Mouse (Mus musculus) G1E (cell line): ENCODE results near the gene Dlst. TPM values are rescaled to one million over a fixed set of nuclear protein-coding genes. Genes with fewer than 3 reads are reported as not detected.

Experiments
- ATAC-seq: 2 replicates; pipeline ENCODE4 v1.8.0; 2016; ENCODE audit warnings: mild to moderate bottlenecking; ENCODE audit not compliant: insufficient number of reproducible peaks, poor library complexity, low FRiP score, severe bottlenecking; ENCODE audit errors: extremely low read depth
- DNase-seq: peaks from one replicate; pipeline ENCODE4 v3.0.0; 2012; ENCODE audit warnings: low spot score
- H3K27me3 ChIP-seq: 2 replicates; pipeline ENCODE4 v1.6.1; 2012; ENCODE audit warnings: mild to moderate bottlenecking, low read length, inconsistent platforms; ENCODE audit not compliant: insufficient read depth
- H3K36me3 ChIP-seq: replicated peaks from 2 replicates; pipeline ENCODE3; 2012; ENCODE audit warnings: mild to moderate bottlenecking, inconsistent platforms
- H3K4me1 ChIP-seq: 2 replicates; pipeline ENCODE4 v1.6.1; 2012; ENCODE audit warnings: low read depth, low read length, inconsistent platforms, mixed read lengths; ENCODE audit not compliant: insufficient read depth
- H3K4me3 ChIP-seq: 2 replicates; pipeline ENCODE4 v1.5.1; 2012; ENCODE audit warnings: low read depth, mild to moderate bottlenecking, inconsistent platforms, low read length, moderate library complexity, mixed read lengths
- H3K9me3 ChIP-seq: replicated peaks from 2 replicates; pipeline ENCODE4 v1.6.1; 2012; ENCODE audit warnings: inconsistent platforms
- CTCF ChIP-seq: IDR thresholded peaks from 2 replicates; pipeline ENCODE4 v1.5.1; 2012; ENCODE audit warnings: low read depth, low read length, inconsistent platforms, mixed read lengths
- GATA1 ChIP-seq: IDR thresholded peaks from 2 replicates; pipeline ENCODE4 v1.6.1; 2012; ENCODE audit warnings: borderline replicate concordance, low read length, inconsistent platforms, mixed read lengths
- GATA2 ChIP-seq: IDR thresholded peaks from 2 replicates; pipeline ENCODE4 v1.6.1; 2012; ENCODE audit warnings: low read depth, low read length, inconsistent platforms, borderline replicate concordance
- POLR2AphosphoS5 ChIP-seq: IDR thresholded peaks from 2 replicates; pipeline ENCODE4 v1.6.1; 2012; ENCODE audit warnings: low read depth, low read length, inconsistent platforms; ENCODE audit not compliant: insufficient replicate concordance
- TAL1 ChIP-seq: conservative IDR thresholded peaks from 2 replicates; pipeline ENCODE4 v1.6.1; 2012; ENCODE audit warnings: low read depth, low read length, inconsistent platforms, mixed read lengths
- polyA plus RNA-seq: library from polyadenylated mRNA; stranded (reverse); fragments of >175 nt; gene quantifications from 2 replicates; pipeline ENCODE4 v1.2.3, GENCODE M21; 2012
- total RNA-seq, 2 experiments: library from RNA; stranded (forward) in 1 of 2; stranded (reverse) in 1 of 2; fragments of 200-1000 nt in 1 of 2; fragments of >200 nt in 1 of 2; fragmentation: Nextera tagmentation in 1 of 2; gene quantifications; 2 replicates each; pipeline ENCODE4 v1.2.3; 2014 to 2017

Gene Dlst
- total and polyA plus RNA-seq, 3 experiments: 213 to 728 (median 221) TPM

DNA sequence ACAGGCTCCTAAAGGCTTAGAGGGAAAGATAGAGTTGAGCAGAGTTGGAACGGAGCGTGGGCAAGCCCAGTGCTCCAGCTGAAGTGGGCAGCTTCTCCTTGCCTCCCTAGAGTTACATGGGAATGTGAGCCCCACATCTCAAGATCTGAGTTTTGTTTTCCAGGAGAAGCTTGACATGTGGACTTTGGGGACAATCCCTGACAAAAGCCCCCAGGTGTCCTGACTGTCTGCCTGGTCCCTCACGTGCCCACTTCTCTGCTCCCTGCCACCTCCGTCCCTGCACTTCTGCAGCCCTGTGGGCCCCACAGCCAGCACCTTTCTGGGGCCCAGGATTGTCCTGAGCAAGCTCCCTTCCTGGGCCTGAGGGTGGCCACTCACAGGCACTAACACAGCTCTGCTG, 34.2 kb downstream of the Dlst start:
- Histone ChIP-seq H3K27me3 (peaks cover 59% of the 10 kb centered on the region), H3K4me1 (peaks cover 15% of the 10 kb centered on the region), H3K9me3 (peaks cover 3% of the 10 kb centered on the region; the same call in 1 of the 2 replicates), H3K4me3 (no peak overlapping the region), H3K36me3 (no peaks in the 10 kb centered on the region)
- no peak for TF ChIP-seq CTCF
- no peak for TF ChIP-seq GATA1
- TF ChIP-seq TAL1: no peak
- TF ChIP-seq POLR2AphosphoS5: no peak
- no peak for TF ChIP-seq GATA2
- DNase-seq (no peak), ATAC-seq (no peak)

DNA sequence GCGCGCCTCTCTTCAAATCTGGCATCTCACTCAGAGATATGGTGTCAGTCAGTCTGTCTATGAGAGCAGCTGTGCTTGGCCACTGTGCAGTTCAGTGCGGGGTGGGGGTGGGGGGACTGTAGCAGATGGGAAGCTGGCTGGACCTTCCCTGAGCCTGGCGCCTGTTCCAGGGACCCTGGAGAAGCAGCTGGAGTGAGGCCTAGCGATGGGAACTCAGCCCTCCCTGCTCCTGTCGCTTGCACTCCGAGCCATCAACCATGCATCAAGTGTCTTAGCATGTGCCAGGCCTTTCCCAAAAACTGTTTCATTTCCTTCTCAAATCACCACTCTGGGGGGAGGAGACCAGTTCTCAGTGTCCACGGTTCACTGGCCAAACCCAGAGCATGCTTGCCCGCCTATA, 35.0 kb downstream of the Dlst start:
- peaks cover 59% of the 10 kb centered on the region for H3K27me3 ChIP-seq
- DNase-seq (no peak), ATAC-seq (no peak)
- peaks cover 3% of the 10 kb centered on the region; the same call in 1 of the 2 replicates for H3K9me3 ChIP-seq
- TF ChIP-seq GATA2: no peak
- no peak for TF ChIP-seq GATA1
- TF ChIP-seq POLR2AphosphoS5: no peak
- TF ChIP-seq TAL1: no peak
- no peak for TF ChIP-seq CTCF
- H3K4me3 ChIP-seq: no peak overlapping the region
- H3K4me1 ChIP-seq: peaks cover 16% of the 10 kb centered on the region
- H3K36me3 ChIP-seq: no peaks in the 10 kb centered on the region

DNA sequence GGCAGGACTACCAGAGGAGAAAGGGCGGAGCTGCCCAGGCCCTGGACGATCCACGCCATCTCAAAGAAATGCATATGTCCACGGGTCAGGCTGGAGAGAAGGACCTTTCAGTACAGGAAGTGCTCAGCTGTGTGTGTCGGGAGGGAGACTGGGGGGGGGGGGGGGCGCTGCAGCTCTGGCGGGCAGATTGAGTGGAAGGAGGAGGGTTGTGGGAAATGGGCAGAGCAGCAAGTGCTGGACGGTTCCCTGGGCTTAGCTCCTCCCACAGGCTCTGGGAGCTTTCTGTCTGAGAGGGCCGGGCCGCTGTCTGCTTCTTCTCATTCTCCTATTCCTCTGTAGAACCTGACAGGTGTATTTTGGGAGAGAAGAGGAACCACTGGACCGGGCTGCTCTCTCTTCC, 35.7 kb downstream of the Dlst start:
- Histone ChIP-seq H3K4me1 (peaks cover 22% of the 10 kb centered on the region), H3K9me3 (peaks cover 3% of the 10 kb centered on the region; the same call in 1 of the 2 replicates), H3K36me3 (no peaks in the 10 kb centered on the region), H3K27me3 (peaks cover 64% of the 10 kb centered on the region), H3K4me3 (no peak overlapping the region)
- no peak for TF ChIP-seq TAL1
- no peak for TF ChIP-seq GATA2
- no peak for TF ChIP-seq POLR2AphosphoS5
- no peak for ATAC-seq
- DNase-seq: no peak

DNA sequence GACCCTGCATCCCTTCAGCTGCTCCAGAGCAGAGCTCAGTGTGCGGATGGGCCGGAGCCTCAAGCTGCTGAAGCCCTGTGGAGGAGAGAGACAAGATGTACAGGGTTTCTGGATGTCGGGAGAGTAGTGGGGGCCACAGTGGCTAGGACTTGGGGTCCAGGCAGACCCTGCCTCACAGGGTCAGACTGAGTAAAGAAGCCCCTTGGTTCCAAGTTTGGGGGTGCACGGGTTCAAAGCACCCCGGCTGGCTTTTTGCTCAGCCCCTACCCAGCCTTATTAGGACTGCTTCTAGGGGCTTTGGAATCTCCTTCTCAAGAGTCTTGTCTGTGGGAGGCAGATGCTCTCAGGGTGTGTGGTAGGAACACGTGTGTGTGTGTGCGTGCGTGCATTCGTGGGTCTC, 36.2 kb downstream of the Dlst start:
- peaks cover 67% of the 10 kb centered on the region for H3K27me3 ChIP-seq
- H3K36me3 ChIP-seq: no peaks in the 10 kb centered on the region
- no peak overlapping the region for H3K4me3 ChIP-seq
- peaks cover 22% of the 10 kb centered on the region for H3K4me1 ChIP-seq
- ATAC-seq (no peak), DNase-seq (no peak)
- no peak for TF ChIP-seq GATA1
- TF ChIP-seq CTCF: no peak
- TF ChIP-seq POLR2AphosphoS5: no peak
- TF ChIP-seq GATA2: no peak
- no peak for TF ChIP-seq TAL1
- peaks cover 2% of the 10 kb centered on the region; the same call in 1 of the 2 replicates for H3K9me3 ChIP-seq

DNA sequence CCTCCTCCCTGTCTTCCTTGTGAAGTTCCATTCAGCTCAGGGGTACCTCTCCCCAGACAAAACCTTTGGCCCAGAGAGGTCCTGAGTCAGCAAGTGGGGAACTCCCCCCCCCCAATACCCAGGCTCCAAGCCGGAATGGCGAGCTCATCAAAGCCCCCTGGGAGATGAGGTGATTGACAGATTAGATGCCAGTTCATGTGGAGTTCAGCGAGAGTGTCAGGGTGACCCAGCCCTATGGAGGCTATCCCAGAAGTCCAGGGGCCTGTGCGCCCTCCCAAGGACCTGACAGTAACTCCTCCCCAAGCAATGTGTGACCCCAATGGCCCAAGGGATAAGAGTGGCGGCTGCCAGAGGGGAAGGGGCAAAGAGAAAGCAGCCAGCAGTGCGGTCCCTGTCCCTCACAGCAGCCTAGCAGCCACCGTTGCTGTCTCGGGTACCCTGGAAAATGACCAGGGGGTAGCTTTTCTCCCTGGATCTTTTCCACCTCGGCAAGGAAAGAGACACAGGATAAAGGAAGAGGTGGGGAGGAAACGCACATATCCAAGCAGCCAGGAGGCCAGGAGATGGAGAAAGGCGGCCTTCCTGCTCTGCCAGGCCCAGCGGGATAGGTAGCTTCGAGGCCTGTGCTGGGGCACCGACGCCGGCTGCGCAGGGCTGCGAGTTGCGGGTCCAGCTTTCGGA, 39.8 kb downstream of the Dlst start:
- TF ChIP-seq TAL1: no peak
- no peak for TF ChIP-seq GATA1
- no peaks in the 10 kb centered on the region for H3K36me3 ChIP-seq
- ATAC-seq (no peak), DNase-seq (no peak)
- H3K4me3 ChIP-seq: peak overlapping the region; percentile 16; the same call in 1 of the 2 replicates
- H3K27me3 ChIP-seq: peaks cover 70% of the 10 kb centered on the region
- H3K4me1 ChIP-seq: peaks cover 14% of the 10 kb centered on the region
- no peaks in the 10 kb centered on the region for H3K9me3 ChIP-seq

DNA sequence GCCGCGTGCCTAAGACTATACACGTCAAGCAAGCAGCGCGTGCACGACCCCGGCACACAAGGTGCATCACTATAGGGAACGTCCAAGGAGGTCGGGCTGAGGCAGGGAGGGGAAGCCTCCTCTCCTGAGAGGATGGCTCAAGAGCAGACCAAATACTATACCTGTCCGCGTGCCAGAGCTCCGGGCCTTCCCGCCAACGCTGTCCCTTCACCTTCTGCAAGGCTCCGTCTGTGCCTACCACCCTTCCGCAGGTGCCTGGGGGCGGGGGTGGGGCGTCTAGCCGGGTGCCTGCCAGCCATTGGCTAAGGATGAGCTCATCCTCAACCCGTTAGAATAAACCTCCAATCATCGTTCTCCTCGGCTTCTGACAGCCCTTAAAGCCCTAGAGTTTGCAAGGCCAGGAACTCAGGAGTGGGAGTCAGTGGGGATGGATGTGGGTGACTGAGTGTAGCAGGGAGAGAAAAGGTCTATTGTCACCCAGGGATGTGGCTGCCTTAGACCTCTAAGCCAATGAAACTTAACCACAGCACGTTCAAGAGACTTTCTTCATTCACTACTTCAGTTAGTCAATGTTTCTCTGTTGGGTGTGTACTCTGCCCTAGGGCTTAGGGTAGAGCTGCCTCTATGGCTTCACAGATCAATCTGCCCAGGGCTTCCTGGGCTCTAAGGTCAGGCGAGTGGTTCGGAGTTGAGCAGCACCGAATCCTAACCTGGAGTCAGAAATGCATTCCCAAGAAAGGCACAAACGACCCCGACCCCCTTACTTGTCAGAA, 40.6 kb downstream of the Dlst start, which contains the start of gene Rps6kl1:
Gene Rps6kl1, minus strand, starts transcription at position 263 of the 773 bp plus-strand sequence.
- no peak for TF ChIP-seq GATA2
- TF ChIP-seq GATA1: no peak
- TF ChIP-seq CTCF: no peak
- TF ChIP-seq TAL1: no peak
- no peak for TF ChIP-seq POLR2AphosphoS5
- no peak for ATAC-seq
- Histone ChIP-seq H3K4me1 (peaks cover 14% of the 10 kb centered on the region), H3K36me3 (no peaks in the 10 kb centered on the region), H3K4me3 (peak within 1 kb of the TSS; percentile 16; the same call in 1 of the 2 replicates), H3K27me3 (peaks cover 68% of the 10 kb centered on the region), H3K9me3 (no peaks in the 10 kb centered on the region)
- DNase-seq: no peak
